Mouse (Mus musculus): ENCODE data around the gene Serinc5.

DNA sequence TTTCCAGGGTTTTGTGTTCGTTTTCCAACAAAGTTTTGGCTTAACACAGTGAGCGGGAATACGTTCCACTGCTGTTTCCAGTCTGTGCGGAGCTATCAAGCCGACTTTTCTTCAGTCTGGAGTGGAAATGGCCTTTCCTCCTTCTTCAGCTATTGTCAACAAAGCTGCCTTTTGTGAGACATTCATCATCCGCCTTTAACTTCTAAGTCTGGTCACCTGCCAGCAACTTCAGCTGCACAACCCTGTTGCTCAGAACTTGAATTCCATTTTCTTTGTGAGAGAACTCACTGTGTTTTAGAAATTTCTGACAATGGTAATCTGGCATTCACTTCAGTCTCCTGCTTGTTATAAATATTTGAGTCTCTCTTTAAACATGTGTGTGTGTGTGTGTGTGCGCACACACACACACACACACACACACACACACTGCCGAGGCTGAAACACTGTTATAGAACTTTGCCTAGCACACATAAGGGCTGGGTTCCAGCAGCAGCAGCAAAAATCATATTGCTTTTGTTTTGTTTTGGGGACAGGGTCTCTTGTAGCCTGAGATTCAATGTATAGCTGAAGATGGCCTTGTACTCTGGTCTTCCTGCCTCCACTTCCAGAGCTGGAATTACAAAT, 26.7 kb upstream of the Serinc5 start:
- no peak for TF ChIP-seq POLR2A (IDR thresholded peaks at IDR 0.05; ENCODE audit: extremely low read depth, insufficient read depth, low read length)
- no peak for TF ChIP-seq CTCF (IDR thresholded peaks at IDR 0.05; ENCODE audit: extremely low read depth, insufficient read depth, low read length)
